Mouse (Mus musculus): ENCODE data around the gene Ankrd42.

GRCm38 (mm10) chr7:92638050-92638449 is 1.1 kb upstream of the Ankrd42 start:
- TF ChIP-seq TCF12 (IDR thresholded peaks at IDR 0.05; ENCODE audit: low read depth, low read length): no peak
- TF ChIP-seq USF1 (IDR thresholded peaks at IDR 0.05; ENCODE audit: low read depth, low read length): no peak
- no peak for TF ChIP-seq CTCF (IDR thresholded peaks at IDR 0.05 in 2 of 3, conservative IDR thresholded peaks at IDR 0.05 in 1 of 3; ENCODE audit: control insufficient read depth in 1 of 3, insufficient read depth in 1 of 3, low read depth in 2 of 3, low read length in 3 of 3, poor library complexity in 1 of 3, severe bottlenecking in 1 of 3)
- TF ChIP-seq MYC (IDR thresholded peaks at IDR 0.05; ENCODE audit: low read depth, low read length): no peak
- TF ChIP-seq POLR2A (IDR thresholded peaks at IDR 0.05; ENCODE audit: control insufficient read depth in 1 of 2, insufficient read depth in 1 of 2, low read depth in 1 of 2, low read length in 2 of 2, poor library complexity in 1 of 2): no peak
- TF ChIP-seq MAZ (IDR thresholded peaks at IDR 0.05; ENCODE audit: low read depth, low read length): no peak
- no peak for TF ChIP-seq EP300 (IDR thresholded peaks at IDR 0.05; ENCODE audit: low read depth in 1 of 2, low read length in 2 of 2)
- no peak for TF ChIP-seq MXI1 (IDR thresholded peaks at IDR 0.05; ENCODE audit: low read depth, low read length)
- no peak for TF ChIP-seq MAX (IDR thresholded peaks at IDR 0.05; ENCODE audit: low read length)
- no peak for TF ChIP-seq POLR2AphosphoS2 (IDR thresholded peaks at IDR 0.05; ENCODE audit: low read length)
- TF ChIP-seq SMC3 (IDR thresholded peaks at IDR 0.05; ENCODE audit: low read depth, low read length): no peak
- TF ChIP-seq ZMIZ1 (IDR thresholded peaks at IDR 0.05; ENCODE audit: low read depth, low read length): no peak
- no peak for TF ChIP-seq ZC3H11A (IDR thresholded peaks at IDR 0.05; ENCODE audit: low read depth, low read length)
- TF ChIP-seq SIN3A (IDR thresholded peaks at IDR 0.05; ENCODE audit: low read length): no peak

Measured in MEL (cell line).